Mouse (Mus musculus) embryo, embryonic 9.5 days (tissue): ENCODE measurements around the gene Pced1b.
A peak's percentile ranks its signal among the peaks of the same experiment; 100 is the strongest.

Experiments
- DNase-seq: peaks from one replicate; pipeline ENCODE4 v3.0.0-alpha.2; 2017; ENCODE audit errors: extremely low spot score

The Pced1b gene

DNA sequence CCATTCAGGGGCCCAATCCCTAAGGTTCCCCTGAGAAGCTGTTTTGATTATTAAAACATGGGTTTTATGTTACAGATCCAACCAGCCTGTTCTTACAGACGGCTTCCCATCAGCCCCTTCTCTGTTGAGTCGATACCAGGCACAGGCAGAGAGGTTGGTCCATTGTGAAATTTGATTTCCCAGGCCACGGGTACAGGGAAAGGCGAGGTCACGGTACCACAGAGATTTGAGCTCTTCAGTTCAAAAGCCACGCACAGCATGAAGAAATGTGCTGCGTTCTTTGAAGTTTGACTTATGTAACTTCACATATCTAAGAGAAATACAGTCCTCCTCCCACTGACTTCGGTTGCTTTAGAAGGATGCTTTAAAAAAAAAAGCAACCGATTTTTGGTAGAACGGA, 39.8 kb downstream of the Pced1b start:
- DNase-seq: no peak

- no peak for DNase-seq
Observed at GRCm38 (mm10) chr15:97287436-97288143, 40.7 kb downstream of the Pced1b start.

DNA sequence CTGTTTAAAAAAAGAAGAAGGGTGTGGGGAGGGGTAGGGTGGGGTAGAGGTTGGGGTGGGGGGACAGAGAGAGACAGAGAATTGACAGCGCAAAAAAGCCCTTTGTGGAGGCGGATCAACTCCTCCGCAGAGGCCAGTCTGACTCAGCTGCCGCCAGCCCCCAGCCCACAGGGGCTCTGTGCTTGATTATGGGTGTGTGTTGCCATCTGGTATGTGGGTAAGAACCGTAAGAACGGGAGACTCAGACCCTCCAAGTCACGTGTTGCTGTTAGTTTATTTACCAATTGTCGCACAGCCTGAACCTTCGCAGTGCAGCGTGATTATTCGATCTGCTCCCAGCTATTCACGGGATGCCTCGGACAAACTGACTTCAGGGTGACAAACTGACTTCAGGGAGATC, 41.8 kb downstream of the Pced1b start:
- DNase-seq: no peak

DNA sequence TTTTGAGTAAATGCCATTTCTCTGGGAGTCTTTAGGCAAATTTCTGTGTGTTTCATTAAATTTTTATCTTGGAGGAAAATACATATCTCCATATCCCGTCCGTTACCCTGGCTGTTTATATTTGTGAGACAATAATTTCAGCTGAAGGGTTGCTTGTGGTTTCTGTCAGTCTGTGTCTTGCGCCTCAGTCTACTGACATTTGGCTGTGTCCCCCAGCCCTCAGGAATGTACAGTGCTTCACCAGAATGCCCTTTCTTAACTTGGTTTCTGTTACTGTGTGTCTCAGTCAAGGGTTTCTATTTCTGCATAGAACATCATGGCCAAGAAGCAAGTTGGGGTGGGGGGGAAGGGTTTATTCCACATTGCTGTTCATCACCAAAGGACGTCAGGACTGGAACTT, 42.3 kb downstream of the Pced1b start:
- DNase-seq: no peak

DNA sequence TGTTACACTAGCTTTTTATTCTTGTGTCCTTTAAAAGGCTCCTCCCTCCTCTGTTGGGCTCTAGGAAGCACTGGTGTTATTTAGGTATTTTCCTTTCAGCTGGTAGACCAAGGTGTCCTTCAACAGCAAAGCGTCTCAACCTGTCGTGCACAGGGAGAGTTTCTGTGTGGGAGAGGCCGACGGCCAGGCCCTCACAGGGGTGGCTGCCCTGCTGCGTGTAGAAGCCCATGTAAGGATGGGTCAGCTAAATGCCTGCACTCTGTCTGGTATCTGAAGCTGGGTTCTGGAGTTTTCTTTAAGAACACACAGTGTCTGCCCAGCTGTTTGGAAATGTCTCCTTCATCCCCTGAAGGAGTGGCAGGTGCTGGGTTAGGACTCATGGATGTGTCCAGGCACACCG, 43.4 kb downstream of the Pced1b start:
- DNase-seq: no peak

DNA sequence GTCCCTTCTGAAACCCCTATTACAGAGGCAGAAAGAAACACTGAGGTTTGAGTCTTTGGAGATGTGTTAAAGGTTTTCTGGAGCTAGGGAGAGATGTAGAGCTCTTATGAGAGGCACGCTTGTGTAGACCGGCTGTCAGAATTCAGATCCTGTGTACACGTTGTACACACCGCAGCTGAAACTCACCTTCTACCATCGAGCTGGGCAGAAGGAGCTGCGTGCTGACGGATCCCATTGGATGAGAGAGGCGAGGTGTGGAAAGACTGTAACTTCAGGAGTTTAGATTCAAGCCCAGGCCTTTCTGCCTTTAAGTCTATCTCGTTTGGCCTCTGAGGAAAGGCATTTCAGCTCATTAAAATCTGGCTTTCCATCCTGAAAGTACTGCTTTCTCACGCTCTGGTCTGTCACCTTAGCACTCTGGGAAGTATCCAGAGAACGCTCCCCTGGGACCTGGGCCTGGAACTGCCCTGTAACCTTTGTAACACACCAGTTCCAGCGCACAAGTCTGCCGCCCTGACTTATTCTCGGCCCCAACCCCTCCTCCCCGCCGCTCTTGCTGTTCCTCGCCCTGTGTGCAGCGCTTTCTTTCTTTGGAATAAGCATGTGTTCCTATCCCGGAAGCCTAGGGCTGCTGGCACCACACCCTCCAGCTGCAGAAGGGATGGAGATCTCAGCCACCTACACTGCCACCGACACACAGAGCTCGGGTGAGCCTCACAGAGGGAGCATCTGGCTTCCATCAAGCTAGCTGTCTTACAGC, 44.6 kb downstream of the Pced1b start:
- DNase-seq: no peak

- no peak for DNase-seq
Observed at GRCm38 (mm10) chr15:97307935-97308334, 61.0 kb downstream of the Pced1b start.

DNA sequence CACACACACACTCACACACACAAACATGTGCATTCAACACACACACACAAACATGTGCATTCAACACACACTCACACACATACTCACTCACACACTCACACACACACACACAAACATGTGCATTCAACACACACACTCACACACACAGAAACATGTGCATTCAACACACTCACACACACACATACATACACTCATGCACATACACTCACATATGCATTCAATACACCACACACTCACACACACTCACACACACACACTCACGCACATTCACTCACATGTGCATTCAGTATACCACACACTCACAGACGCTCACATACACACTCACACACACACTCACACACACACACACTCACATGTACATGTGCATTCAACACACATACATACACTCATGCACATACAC, 62.6 kb downstream of the Pced1b start:
- no peak for DNase-seq

- DNase-seq: no peak
Observed at GRCm38 (mm10) chr15:97310251-97310650, 63.3 kb downstream of the Pced1b start.

DNA sequence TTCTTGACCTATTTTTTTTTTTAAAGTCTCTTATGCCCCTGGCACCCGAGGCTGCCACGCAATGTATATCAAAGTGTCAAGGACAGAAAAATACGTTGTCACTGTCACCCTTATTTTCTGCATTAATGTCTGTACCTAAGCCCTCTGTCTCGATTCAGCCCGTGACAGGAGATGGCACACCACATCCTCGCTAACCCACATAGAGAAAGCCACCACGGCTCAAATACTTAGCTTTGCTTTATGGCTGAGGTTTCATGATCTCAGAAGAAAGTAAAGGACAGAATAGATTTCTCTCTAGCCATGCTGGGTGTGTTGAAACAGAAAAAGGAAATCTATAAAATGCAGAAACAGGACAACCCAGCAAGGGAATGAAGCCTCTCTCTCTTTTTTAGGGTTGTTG, 64.3 kb downstream of the Pced1b start:
- no peak for DNase-seq

DNA sequence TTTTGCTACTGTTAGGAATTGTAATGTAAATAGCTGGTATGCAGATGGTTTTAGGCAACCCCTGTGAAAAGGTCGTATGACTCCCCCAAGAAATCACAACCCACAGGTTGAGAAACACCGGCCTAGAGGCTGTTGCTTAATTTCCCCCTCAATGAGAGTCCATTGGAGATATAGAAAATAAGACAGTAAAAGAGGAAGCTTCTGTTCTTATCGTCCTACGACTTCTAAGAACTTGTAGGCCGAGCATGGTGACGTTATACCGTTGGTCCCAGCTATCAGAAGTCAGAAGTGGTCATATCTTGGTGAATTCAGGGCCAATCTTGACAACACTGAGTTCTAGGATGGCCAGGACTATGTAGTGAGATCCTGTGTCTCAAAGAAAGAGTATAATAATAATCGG, 65.0 kb downstream of the Pced1b start:
- no peak for DNase-seq

DNA sequence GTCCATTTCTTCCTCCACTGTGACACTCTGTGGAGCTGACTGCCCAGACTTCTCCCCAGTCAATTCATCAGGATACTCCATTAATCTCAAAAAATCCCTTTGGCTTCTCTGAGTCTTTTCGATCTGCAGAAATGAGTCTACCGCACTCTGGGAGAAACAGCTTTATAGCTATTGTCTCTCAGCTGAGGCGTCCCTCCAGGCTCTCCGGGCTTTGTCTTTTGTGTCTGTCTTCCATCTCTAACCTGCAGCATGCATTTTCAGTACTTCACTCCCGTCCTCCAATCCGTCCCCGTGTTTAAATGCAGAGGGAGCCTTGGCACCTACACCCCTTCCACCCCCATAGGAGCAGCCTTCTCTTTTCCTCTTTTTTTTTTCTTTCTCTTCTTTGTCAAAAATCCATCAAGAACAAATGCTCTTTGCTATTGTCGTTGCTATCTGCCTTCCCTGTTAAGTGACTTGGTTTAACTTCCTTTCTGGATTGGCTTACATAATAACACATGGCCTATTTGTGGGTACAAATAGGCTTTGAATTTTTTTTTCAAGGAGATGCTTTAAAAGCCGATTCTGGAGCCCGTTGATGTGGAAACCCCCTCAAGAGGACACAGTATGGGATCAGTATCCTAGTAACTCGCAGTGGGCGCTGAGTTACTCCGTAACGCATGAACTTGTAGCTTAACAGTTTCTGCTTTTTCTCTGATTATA, 68.0 kb downstream of the Pced1b start:
- no peak for DNase-seq

GRCm38 (mm10) chr15:97315422-97315757, 68.5 kb downstream of the Pced1b start:
- no peak for DNase-seq

- DNase-seq: no peak
Observed at GRCm38 (mm10) chr15:97318365-97319001, 71.6 kb downstream of the Pced1b start.

GRCm38 (mm10) chr15:97322821-97323220, 75.9 kb downstream of the Pced1b start:
- no peak for DNase-seq

GRCm38 (mm10) chr15:97323466-97323865, 76.6 kb downstream of the Pced1b start:
- DNase-seq: no peak

GRCm38 (mm10) chr15:97324311-97324710, 77.4 kb downstream of the Pced1b start:
- no peak for DNase-seq

GRCm38 (mm10) chr15:97327500-97328081, 80.7 kb downstream of the Pced1b start:
- no peak for DNase-seq

- DNase-seq: no peak
Observed at GRCm38 (mm10) chr15:97332582-97332981, 85.7 kb downstream of the Pced1b start.

- DNase-seq: peak; percentile 23
Observed at GRCm38 (mm10) chr15:97337636-97338352, 90.9 kb downstream of the Pced1b start.

GRCm38 (mm10) chr15:97338377-97339060, 91.6 kb downstream of the Pced1b start:
- peak; percentile 19 for DNase-seq
